In the genomic region with DNA sequence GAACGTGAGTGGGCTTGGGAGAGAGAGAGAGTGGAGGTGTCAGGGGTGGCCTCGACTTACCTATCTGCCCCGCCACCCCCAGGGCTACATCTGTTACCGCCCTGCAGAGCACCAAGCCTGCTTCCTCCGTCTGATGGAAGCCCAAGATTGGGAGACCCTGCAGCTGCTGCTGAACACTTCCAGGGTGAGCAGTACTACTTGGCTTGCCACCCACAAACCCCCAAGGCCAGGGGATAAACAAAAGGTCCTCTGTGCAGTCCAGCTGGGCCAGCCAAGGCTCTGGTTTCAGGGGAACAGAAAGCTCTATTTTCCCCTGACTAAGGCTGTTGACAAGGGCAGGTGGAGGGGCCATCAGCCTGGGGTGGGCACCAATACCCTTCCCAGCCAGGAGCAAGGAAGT, we compare ENCODE assay signal across 10 mouse cellular contexts. TPM values are rescaled to one million over a fixed set of nuclear protein-coding genes. Genes with fewer than 3 reads are reported as not detected.
DNase-seq lines count a peak whose midpoint lies in the region; ATAC-seq lines count a peak whose summit lies in the region.
"Had no signal": no experiment of that assay in that cellular context is flagged by ENCODE, and none has a peak within 500 bp of the region (broad histone marks: within the 10 kb centered on the region; RNA-seq: fewer than 3 reads in every experiment).

No protein-coding gene starts in this region.

- no peak overlapping the region for H3K4me3 ChIP-seq in intestine, embryonic 16.5 days (ENCODE audit: low read length)
- H3K4me3 ChIP-seq: heart, embryonic 15.5 days had no signal

- no peaks in the 10 kb centered on the region for H3K27me3 ChIP-seq in intestine, embryonic 16.5 days (replicated peaks; ENCODE audit: control insufficient read depth, insufficient read depth, low read length)
- H3K27me3 ChIP-seq: heart, embryonic 15.5 days had no signal

- no peak overlapping the region for H3K9ac ChIP-seq in intestine, embryonic 16.5 days (ENCODE audit: low read depth, low read length)
- H3K9ac ChIP-seq: heart, embryonic 15.5 days; liver, postnatal 0 days had no signal

- H3K4me2 ChIP-seq in intestine, embryonic 16.5 days (ENCODE audit: low read depth, low read length), result no peak overlapping the region
- H3K4me2 ChIP-seq: heart, embryonic 15.5 days had no signal

- 71% methylated on average over 5 of the region's 5 CpGs for WGBS in intestine, embryonic 16.5 days

- peaks cover 37% of the 10 kb centered on the region for H3K4me1 ChIP-seq in intestine, embryonic 16.5 days (ENCODE audit: control insufficient read depth, insufficient read depth, low read length)

- ATAC-seq in intestine, embryonic 16.5 days, result no peak
- ATAC-seq: liver, postnatal 0 days had no signal

- peak overlapping the region; percentile 95 for H3K27ac ChIP-seq in intestine, embryonic 16.5 days (ENCODE audit: low read length)
- H3K27ac ChIP-seq: heart, embryonic 15.5 days had no signal

- no peaks in the 10 kb centered on the region for H3K9me3 ChIP-seq in intestine, embryonic 16.5 days (ENCODE audit: control insufficient read depth, low read length)
- H3K9me3 ChIP-seq: heart, embryonic 15.5 days had no signal

- peaks cover 26% of the 10 kb centered on the region for H3K36me3 ChIP-seq in intestine, embryonic 16.5 days (ENCODE audit: control insufficient read depth, insufficient read depth, low read length)

- DNase-seq in heart, adult 11 months, result peak; percentile 92
- DNase-seq in heart, adult 9 months (ENCODE audit: low spot score in 2 of 2), result no peak
- peak; percentile 58 for DNase-seq in right cerebral cortex, adult 18-20 months
- DNase-seq in right cerebral cortex, postnatal 4 days, result no peak
- peak; percentile 62 for DNase-seq in testis, postnatal 14 days (ENCODE audit: low spot score)
- no peak for DNase-seq in MN1 (ENCODE audit: low spot score)
- DNase-seq: kidney, adult 18-20 months; liver, postnatal 0 days had no signal

RNA-seq across cellular contexts. Expression of gene Bricd5, which starts 0.9 kb away (rescaled TPM):
- 0.34 and 0.40 TPM in 2 replicates for polyA plus RNA-seq in intestine, embryonic 16.5 days (2015; fragmentation: Nextera tagmentation; extraction: Ambion mirVana)
- polyA plus RNA-seq: liver, postnatal 0 days had no signal

RNA-seq across cellular contexts. Expression of gene Mlst8, which starts 4.3 kb away (rescaled TPM):
- 25.1 and 26.0 TPM in 2 replicates for polyA plus RNA-seq in intestine, embryonic 16.5 days (2015; fragmentation: Nextera tagmentation; extraction: Ambion mirVana)

RNA-seq across cellular contexts. Expression of gene Pgp, which starts 4.4 kb away (rescaled TPM):
- 83.8 and 87.1 TPM in 2 replicates for polyA plus RNA-seq in intestine, embryonic 16.5 days (2015; fragmentation: Nextera tagmentation; extraction: Ambion mirVana)

RNA-seq across cellular contexts. Expression of gene E4f1, which starts 4.4 kb away (rescaled TPM):
- 26.1 and 27.1 TPM in 2 replicates for polyA plus RNA-seq in intestine, embryonic 16.5 days (2015; fragmentation: Nextera tagmentation; extraction: Ambion mirVana)

RNA-seq across cellular contexts. Expression of gene Caskin1, which starts 13.8 kb away (rescaled TPM):
- 1.1 and 1.4 TPM in 2 replicates for polyA plus RNA-seq in intestine, embryonic 16.5 days (2015; fragmentation: Nextera tagmentation; extraction: Ambion mirVana)
- polyA plus RNA-seq: liver, postnatal 0 days had no signal

Comparison
In these comparisons a context has a peak if more than half of its experiments do, and no peak if none do; other contexts are left out.
1. DNase-seq: peak in heart, adult 11 months (single experiment), right cerebral cortex, adult 18-20 months (single experiment) and testis, postnatal 14 days (single experiment); none in heart, adult 9 months (0 of 2), right cerebral cortex, postnatal 4 days (single experiment) and MN1 (single experiment).